Mouse (Mus musculus): ENCODE data around the gene Slc30a7.
A peak's percentile ranks its signal among the peaks of the same experiment; 100 is the strongest.

The Slc30a7 gene

DNA sequence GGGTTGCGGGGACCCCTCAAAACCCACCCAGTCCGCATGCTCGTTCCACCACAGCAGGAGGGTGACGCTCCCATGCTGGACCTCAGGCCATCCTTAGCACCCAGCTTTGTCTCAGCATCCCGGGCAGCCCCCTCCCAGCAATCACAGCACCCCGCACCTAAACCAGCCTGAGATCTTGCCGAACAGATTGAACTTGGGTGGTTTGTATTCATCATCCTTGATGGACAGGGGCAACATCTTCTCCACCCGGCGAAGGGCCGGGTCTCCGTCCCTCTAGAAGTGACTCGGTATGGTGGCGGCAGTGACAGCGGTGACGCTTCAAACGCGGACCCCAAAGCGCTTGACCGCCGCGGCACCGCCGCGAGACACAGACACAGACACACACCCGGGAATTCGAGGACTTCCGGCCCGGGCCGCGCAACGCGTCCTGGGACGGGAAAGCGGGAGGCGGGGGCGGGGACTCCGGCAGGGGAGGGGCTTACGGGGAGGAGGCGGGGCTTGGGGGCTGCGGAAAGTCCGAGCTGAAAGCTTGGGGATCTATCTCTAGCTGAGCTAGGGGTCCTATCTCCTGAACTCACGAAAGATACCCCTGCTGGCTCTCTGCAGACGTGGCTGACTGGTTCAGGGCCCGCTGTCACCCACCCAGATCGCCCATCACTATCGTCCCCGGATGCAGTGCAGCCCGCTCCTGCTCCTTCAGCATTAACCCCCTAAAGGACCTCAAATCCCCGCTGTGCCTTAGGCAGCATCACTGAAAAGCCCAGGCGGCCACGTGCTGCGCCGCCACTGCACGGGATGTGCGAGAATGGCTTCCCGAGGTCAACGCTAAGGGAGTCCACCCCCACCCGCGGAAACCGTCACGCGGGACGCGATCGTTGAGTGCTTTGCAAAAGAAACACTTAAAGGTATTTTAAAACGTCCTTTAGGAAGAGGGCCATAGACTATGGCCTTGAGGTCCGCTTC is at the start of gene Slc30a7, which contains the start of gene Extl2:
TSS of gene Slc30a7 (minus strand) at position 429 of the 963 bp plus-strand sequence.
TSS of gene Extl2 (plus strand) at position 485 of the 963 bp plus-strand sequence.
- peak; percentile 90 for DNase-seq (ENCODE audit: low spot score)

DNA sequence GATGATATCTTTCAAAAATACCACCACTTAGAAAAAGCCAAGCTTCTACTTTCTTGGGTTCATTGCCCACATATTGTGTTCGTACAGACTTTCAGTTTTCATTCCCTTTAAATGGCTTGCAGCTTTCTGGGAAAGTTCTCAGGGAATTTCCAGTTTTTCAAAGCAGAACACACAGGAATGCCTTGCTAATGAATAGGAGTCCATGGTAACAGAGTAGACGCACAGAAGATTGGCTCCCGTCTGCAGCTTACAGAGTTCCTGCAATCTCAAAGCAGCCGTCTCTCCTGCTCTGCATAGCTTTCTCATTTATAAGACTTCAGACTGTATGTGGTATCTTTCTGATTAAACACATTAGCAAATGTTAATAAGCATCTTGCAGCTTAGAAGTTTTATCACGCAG is 39.8 kb upstream of the Slc30a7 start:
- DNase-seq (ENCODE audit: low spot score): no peak

DNA sequence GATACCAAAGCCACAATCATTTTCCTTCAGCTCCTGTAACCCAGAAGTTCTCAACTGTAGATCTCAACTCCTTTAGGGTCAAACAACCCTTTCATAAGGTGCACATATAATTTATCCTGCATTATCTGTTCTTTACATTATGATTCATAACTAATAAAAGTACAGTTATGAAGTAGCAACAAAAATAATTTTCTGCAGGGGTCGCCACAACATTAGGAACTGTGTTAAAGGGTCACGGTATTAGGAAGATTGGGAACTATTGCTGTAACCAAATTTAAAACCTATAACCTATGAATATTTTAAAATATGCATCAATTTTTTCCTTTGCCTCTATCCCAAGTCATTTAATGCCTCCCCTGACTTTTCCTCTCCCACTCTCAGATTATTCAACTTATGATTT is 38.8 kb upstream of the Slc30a7 start:
- DNase-seq (ENCODE audit: low spot score): no peak

DNA sequence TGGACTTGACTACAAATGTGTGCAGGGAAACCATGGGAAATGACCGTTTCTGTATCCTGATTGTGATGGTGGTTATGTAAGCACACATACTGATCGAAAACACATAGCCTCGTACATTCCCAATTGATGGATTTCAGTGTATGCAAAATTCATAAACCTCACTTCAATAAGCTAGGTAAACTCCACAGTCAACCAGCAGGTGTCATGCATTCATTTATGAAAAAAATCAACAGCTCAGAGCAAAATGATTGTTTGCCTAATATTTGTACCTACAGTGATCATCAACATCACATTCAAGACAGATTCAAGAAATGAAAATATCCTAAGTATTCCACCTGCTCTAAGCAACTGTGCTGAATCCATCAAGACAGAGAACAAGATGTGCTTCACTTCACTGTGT is 33.6 kb upstream of the Slc30a7 start:
- DNase-seq (ENCODE audit: low spot score): no peak

DNA sequence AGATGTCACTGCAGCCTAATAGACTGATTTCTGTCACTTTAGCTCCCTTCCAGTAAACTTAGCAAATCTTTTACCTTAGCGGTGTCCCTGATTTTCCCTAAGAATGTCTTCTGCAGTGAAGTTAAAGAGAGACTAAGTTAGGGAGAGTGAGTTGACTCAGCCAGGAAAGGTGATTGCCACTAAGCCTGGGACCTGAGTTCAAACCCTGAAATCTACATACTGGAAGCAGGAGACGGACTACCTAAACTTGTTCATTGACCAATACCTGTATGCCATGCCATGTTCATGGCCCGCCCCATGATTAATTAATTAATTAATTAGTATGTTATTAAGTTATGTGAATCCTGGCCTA is 26.6 kb upstream of the Slc30a7 start:
- no peak for DNase-seq (ENCODE audit: low spot score)

DNA sequence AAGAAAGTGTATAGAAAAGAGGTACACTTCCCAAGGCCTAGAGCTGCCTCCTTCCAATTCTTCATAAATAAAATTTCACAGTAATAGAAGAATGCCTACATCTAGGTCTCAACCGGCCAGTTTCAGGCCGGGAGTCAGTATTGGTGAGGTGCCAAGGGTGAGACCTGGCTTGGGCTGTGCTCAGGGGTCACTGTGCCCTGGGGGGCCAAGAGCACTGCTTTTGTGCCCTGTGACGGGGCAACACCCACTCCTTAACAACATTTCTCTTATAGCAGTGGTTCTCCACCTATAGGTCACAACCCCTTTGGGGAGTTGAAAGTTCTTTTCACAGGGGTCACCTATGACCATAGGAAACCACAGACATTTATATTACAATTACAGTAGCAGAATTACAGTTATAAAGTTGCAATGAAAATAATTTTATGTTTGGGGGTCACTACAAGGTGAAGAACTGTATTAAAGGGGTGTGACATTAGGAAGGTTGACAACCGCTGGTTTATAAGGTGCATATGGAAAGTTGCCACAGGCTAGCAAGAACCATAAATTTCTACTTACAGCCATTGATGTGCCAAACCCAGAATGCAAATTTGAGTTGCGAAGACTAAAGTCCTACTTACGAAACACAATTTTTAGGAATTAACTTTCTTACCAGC is 26.1 kb upstream of the Slc30a7 start:
- no peak for DNase-seq (ENCODE audit: low spot score)

DNA sequence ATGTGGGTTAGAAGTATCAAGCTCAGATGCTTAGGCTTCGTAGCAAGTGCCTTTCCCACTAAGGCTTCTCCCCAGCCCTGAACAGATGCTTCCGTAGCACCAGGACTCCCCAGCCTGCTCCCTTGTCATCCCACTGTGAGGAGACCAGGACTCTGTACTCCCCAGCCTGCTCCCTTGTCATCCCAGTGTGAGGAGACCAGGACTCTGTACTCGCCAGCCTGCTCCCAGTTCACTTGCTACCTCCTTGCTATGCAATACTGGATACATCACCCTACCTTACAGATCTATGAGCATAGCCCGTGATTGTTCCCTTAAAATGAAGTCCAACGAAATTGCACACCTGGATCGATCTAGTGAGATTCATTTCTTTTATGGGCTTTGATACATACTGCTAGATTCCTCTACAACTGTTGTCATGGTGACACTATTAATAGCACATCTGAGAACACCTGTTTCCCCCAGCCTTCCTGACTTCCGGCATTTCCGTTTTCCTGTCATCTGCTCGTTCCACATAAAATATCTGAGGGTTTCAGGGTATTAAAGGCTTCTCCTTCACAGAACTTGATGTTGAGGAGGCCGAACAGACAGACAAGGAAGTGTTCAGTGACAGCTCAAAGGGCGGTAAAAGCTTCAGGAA is 23.1 kb upstream of the Slc30a7 start:
- no peak for DNase-seq (ENCODE audit: low spot score)

DNA sequence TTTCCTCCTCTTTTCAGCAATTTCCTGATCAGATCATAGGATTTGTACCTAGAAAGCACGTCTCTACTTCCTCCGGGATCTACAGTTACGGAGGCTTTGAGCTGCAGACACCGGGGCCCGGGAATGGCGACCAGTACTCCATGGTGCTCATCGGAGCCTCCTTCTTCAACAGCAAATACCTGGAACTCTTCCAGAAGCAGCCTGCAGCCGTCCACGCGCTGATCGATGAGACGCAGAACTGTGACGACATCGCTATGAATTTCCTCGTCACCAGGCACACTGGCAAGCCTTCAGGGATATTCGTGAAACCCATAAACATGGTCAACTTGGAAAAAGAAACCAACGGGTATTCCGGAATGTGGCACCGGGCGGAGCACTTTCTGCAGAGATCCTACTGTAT is 19.8 kb upstream of the Slc30a7 start:
- no peak for DNase-seq (ENCODE audit: low spot score)

DNA sequence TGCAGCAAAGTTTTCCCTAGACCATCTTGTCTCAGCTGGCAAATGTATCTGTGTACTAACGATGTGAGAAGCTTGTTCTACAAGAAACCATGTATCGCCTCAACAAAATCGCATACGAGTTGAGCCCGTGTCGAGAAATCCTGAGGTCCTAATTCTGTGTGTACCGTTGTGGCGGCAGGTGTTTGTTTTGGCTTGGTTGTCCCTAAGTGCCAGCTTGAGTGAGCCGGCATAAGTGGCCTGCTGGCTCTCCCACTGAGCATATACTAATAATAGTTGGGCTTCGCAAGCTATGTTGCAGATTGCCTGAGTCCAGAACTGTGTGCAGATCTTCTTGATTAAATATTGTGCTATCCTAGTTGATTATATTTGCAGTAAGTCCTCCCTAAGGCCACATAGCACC is 18.5 kb upstream of the Slc30a7 start:
- DNase-seq (ENCODE audit: low spot score): no peak

DNA sequence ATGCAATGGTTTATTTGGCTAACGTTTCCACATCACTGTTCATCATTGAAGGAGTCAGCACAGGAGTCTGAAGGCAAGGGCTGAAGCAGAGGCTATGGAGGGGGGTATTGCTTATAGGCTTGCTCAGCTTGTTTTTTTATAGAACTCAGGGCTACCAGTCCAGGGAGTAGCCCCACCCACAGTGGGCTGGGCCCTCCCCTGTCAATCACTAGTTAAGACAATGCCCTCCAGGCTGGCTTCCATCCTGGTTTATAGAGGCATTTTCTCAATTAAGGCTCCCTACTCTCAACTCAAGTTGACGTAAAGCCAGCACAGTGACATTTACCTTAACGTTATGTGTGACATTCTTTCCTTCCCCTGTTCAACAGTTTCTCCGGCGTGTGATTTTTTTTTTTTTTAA is 17.5 kb upstream of the Slc30a7 start:
- no peak for DNase-seq (ENCODE audit: low spot score)

DNA sequence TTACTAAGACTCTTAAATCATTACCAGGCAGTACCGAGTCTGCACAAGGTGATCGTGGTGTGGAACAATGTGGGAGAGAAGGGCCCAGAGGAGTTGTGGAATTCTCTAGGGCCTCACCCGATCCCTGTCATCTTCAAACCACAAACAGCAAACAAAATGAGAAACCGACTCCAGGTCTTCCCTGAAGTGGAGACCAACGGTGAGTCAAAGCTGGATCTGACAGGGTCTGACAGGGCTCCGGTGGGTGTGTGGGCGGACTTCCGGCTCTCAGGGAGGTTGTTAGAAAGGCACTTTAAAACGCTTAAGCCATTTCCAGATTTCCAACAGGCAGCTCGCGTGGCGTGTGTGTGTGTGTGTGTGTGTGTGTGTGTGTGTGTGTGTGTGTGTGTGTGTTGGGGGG is 17.0 kb upstream of the Slc30a7 start:
- DNase-seq (ENCODE audit: low spot score): no peak

DNA sequence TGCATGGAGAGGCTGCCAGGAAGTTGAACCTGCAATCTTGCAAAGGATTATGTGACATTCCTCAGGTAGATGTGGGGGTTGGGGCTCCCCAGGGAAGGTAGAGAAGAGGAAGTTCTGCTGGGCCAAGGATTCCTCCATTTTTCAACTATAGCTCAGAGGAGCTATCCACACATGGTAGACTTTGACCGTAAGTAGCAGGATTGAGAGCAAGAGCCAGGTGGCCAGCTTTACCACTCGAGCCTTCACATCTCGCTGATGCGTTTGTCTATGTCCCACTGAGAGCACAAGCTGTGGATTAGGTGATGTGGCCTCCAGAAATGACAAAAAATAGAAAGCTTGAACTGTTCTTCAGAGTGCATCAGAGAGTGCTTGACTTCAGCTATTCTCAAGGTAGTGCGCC is 11.9 kb upstream of the Slc30a7 start:
- DNase-seq (ENCODE audit: low spot score): no peak

DNA sequence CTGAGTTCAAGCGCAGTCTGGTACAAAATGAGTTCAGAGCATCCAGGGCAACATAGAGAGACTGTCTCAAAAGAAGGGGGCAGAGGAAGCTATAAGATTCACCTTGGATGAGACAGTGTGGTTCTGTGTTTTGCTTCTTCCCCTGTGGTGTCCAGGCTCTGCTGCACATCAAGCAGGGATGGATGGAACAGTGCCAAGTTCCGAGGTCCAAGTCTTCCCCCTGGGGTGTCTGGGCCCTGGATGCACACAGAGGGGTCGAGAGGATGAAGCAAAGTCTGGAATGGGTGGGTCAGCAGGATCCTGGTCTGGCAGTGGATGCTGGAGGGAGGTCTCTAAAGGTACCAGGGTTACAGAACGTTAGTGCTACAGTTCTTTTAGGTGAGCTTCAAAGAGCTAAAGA is 11.4 kb upstream of the Slc30a7 start:
- DNase-seq (ENCODE audit: low spot score): no peak

DNA sequence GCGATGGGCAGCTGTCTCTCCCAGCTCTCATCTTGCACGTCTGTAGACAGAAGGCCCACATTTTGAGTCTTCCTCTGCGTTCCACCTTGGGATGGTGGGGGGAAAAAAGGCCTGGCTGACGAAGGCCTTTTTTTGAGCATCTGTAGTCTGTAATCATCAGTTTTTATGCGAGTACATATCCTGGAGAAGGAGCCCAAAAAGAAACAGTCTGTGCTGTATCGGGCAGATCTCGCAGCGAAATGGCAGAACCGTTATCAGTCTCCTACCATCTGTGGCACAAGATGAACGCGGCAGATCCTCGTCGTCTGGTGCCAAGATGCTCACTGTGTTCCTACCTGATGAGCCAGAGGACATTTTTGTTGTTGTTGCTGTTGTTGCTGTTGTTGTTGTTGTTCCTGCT is 8.9 kb upstream of the Slc30a7 start:
- no peak for DNase-seq (ENCODE audit: low spot score)

DNA sequence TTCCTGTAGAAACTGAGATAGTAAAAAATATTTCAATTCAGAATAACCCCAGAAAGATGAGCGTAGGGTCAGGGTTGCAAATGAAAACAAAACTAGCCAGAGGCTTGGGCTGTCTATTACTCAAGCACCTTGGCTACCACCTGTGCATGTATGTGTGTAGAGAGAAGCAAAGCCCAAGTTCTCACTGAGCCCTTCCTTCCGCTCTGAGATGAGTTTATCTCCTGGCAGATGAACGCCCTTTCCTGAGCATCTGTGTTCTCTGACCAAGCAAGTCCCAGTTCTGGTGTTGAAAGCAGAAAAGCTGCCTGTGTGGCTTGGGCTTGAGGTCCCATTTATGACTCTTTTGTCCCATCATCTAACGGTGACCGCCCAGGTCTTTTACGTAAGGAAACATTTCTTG is 7.7 kb upstream of the Slc30a7 start:
- DNase-seq (ENCODE audit: low spot score): no peak

DNA sequence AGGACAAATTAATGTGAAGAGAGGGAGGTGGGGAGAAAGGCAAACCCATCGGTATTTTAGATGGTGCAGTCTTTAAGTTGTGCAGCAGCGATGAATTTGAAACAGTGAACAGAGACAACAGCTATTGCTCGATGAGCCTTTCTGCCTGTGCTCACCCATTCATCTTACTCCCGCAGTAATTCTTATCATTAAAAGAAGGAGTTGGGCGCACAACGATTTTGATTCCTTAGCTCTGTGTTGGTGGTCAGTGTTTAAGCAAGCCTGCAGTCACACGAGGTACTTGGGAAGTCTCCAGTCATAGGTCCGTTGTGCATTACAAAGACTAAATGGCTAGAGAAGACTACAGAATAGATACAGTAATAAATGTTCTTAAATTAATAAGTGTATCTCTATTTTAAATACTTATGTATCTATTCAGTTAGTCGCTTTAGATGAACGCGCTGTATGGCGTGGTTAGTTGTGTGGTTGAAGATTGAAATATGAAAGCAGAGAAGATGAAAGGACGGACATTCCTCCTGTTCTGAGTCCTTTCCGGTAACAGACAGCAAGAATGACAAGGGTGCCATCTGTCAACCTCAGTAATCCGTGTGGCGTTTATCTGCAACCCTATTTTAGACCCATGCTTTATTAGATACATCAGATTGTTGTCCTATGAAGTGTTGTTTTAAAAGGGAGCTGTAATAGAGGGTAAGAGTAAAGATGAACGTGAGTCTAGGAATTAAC is 2.6 kb upstream of the Slc30a7 start:
- no peak for DNase-seq (ENCODE audit: low spot score)

DNA sequence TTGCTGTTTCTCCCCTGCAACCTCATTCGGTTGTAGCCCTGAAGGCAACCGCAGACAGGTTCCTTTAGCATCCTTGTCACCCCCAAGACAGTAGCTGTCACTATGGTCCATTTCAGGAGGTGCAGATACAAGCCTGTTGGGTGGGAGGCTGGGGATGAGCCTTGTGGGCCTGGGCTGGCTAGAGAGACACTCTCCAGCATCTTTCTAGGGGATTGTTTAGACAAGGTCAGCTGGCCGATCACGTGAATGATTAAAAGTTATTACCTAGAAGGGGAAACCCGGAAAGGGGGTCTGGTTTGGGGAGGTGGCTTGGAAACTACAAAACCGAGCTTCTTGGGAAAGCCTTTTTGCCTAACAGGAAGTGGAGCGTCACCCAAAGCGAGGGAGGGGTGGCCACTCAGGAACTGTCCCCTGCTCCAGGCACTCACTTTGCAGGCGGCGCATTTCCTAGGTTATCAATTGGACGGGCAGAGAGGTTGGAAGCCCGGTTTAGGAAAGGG is 785 bp upstream of the Slc30a7 start:
- peak; percentile 73 for DNase-seq (ENCODE audit: low spot score)

DNA sequence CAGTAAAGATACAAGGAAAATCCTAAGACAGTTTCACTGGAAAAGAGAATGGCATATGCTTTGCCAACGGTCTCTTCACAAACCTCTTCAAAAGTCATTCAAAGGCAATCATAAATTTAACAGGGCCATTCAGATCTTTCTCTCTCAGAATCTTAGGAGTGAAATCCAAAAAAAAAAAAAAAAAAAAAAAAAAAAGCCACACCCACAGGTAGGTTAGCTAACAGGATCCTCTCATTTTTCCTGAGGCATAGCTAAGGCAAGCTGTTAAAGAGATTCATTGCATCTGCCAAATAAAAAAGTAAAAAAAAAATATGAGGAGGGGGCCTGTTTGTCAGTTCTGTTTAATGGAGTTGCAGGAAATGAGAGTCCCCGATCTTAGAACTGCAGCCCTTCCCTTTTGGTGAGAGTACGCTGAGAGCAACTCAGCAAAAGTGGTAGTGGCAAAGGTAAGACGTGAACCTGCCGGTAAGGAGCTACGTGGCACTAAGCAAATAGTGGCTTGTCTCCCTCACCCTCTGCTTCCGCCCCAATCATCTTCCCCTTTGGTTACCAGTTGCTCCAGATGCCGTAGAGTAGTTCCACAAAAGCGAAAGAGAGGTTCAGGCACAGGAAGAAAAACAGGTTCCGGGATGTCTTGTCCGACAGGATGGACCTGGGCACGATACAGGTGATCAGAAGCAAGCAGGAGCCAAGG is 775 bp downstream of the Slc30a7 start:
- DNase-seq (ENCODE audit: low spot score): no peak

DNA sequence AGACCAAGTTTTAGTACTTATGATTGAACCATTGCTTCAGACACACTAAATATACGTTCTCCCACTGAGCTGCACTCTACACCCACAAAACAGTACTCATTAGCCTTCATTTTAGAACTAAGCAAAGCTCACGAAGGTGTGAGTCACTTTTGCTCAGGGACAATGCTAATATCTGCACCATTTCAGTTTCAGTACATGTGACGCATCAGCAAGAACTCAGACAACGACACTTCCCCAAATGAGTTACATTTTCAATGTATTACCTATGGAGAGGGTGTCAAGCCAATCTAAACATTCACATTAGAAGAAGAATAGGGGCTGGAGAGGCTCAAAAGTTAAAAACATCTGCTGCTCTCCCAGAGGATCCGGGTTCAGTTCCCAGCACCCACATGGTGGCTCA is 10.3 kb downstream of the Slc30a7 start:
- no peak for DNase-seq (ENCODE audit: low spot score)

DNA sequence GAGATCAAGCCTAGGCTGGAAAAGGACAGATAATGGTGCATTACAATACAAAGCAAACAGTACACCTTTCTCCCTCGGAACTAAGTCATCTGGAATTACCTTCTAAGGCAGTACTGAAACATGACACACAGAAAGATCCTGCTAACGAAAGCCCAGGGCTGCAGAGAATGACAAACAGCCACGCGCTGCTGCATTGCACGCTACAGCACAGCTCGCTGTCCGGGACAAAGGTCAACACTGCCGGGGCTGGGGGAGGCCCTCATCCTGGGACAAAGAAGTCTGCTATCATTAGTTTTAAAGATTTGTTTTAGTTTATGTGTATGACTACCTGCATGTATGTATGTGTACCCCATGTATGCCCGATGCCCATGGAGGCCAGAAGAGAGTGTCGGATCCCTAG is 14.2 kb downstream of the Slc30a7 start:
- no peak for DNase-seq (ENCODE audit: low spot score)

DNA sequence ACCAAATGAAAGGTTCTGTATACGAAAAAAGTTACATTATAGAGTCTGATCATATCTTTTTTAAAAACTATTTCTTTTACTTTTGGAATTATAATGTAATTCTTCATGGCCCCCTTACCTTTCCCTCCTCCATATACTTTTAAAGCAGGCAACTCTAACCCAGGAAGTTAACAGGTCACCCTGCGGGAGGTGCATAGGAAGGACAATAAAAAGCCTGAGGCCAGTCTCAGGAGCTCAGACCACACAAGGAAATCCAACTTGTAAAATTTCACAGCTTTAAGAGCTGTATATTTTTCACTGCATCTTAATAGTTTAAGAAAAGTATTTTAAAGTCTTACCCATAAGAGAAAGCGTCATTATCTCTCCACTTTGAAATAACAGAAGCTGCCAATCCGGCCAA is 14.6 kb downstream of the Slc30a7 start:
- no peak for DNase-seq (ENCODE audit: low spot score)

DNA sequence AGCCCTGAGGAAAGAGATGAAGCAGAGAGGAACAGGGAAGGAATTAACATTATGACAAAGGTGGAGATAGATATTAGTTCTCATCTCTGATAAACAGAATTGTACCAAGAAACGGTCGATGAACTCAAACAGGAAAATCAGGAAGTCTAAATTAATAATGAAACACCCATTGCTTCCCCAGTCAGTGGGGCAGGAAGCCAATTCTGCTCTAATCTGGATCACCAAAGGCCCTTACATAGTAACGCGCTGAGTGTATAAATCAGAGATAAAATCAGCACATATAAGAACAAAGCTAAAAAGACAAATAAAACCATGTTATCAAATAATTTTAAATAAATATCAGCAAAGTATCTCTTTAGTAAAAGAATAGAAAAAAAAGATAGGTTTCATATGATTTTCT is 15.1 kb downstream of the Slc30a7 start:
- no peak for DNase-seq (ENCODE audit: low spot score)
